Mouse (Mus musculus): ENCODE measurements around the gene Gpr135.
"Not testable (repeated sequence)": the region's sequence is repeated elsewhere in the genome, so short reads cannot be mapped to it uniquely, and the experiment has no call there.

The Gpr135 gene

DNA sequence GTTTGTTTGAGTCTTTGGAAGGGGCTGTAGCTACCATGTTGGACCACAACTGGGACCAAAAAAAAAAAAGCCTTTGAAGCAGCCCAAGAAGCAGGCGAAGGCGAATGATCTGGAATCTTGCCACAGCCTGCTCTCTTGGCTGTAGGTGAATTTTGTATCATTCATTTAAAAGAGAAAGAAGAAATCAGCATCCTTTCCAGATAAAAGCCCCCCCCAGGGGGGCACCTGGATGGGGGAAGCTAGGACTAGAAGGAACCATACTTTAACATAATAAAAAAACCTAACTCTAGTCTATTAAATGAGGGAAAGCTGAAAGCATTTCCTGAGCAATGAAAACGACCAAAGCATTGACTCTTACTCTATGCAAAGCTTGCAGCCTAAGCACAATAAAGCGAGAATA is 20.1 kb downstream of the Gpr135 start:
- no peak for DNase-seq

DNA sequence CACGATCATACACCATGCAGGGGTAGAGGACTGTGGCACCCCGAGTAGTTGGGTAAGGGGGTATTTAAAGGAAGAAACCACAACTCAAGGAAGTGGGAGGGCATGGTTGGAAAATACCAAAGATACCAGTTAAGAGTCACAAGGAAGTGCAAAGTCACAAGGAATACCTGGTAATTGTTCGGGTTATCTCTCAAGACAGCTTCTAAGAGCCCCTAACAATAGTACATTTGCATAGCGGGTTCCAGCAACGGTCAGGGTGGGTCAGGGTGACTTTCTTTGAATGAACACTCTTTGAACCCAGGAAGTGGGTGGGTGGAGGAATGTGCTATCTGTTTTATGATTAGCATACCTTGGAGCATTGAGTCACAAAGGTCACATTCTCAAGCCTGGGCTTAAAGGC is 20.8 kb downstream of the Gpr135 start:
- DNase-seq: not testable (repeated sequence)

- no peak for DNase-seq
Measured at GRCm38 (mm10) chr12:72047513-72047912, 23.4 kb downstream of the Gpr135 start.

GRCm38 (mm10) chr12:72041238-72041637 is 29.7 kb downstream of the Gpr135 start:
- DNase-seq: no peak

DNA sequence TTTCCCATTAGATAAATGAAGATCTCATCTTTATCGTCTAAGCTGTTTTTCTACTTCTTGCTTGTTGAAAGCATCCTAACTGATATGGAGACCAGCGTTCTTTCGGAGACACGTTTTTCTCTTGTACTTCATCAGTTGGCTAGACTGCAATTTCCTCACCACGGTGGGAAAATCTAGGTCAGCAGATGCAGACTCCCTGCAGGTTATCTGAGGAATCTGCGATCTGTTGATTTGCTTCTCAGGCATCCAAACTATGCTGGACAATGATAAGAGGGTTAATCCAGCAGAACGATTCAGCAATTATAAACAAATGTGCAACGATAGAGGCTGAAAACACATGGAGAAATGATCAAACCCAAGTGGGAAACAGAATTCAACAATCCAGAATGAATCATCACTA is 31.4 kb downstream of the Gpr135 start:
- DNase-seq: no peak

DNA sequence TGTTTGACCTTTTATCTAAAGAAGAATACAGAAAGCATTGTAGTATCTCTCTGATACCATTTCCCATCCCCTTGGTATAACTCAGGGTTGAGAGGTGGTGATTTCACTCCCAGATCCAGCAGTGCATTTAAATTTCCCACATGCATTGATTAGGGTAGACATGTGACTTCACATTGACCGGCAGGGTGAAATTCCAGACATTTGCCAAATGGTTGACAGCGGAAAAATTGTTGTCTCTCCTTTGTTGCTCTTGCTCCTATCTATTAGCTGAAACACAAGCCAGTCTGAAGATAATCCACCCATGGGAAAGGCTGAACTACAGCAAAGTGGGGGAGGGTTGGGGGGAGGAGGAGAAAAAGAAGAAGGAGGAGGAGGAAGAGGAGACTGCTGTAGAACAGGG is 32.1 kb downstream of the Gpr135 start:
- DNase-seq: no peak

DNA sequence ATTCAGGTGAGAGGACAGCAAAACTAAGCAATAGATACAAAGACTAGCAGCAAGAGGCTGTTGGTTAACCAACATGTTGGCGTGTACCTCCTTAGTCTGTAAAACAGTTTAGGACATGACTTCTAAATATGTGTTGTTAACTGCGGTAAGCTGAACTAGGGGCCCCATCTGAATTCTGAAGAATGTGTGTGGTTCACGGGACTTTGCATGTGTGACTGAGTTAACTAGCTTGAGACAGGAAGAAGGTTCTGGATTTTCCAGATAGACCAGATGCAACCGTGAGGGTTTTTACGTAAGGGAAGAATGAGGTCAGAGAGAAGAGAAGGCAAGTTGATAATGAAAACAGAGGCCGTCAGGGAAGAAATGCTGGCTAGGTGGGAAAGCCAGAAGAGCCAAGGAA is 33.9 kb downstream of the Gpr135 start:
- DNase-seq: no peak

DNA sequence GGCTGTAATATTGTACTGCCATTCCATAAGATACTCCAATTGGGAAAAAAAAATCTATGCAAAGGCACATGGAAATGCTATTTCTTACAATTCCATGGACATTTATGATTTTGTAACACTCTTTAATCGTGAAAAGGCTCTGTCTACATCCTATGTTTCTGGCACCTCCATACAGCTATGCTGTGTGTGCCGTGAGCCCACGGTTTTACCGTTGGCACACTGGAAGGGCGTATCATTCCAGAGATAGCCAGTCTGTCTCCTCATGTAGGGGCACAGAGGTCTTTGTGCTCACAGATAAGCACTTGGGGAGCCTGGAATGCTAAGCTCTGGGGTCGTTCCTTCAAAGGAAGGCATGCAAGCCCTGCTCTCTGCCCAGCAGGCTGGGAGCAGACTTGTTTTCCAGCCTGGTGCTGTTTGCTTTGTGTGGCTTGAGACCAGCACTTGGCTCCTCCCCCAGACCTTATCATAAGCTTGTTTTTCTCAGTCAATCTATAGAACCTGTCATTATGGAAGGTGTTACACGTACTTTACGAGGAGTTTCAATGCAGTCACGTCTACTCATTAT is 34.7 kb downstream of the Gpr135 start:
- no peak for DNase-seq

- peak; percentile 34 for DNase-seq
Measured at GRCm38 (mm10) chr12:72031794-72032193, 39.1 kb downstream of the Gpr135 start.

DNA sequence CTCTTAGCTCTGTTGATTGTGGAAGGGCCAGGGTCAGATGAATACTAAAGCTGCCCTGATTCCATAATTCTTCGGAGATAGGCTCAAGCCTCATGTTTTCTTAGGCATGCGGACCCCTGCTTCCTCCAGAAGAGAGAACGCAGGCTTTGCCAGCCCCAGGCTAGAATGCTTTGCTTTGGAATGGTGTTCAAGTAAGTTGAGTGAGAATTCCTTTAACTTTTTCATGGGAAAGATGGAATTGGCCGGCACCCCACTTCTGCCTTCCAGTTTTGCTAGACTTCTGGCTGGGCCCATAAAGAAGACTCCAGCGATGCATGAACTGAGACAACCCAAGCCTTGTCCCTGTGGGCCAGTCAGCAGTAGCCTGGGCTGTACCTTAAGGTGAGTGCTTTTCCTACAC is 39.8 kb downstream of the Gpr135 start:
- DNase-seq: peak; percentile 21

- DNase-seq: no peak
Measured at GRCm38 (mm10) chr12:72025275-72025795, 45.6 kb downstream of the Gpr135 start.

DNA sequence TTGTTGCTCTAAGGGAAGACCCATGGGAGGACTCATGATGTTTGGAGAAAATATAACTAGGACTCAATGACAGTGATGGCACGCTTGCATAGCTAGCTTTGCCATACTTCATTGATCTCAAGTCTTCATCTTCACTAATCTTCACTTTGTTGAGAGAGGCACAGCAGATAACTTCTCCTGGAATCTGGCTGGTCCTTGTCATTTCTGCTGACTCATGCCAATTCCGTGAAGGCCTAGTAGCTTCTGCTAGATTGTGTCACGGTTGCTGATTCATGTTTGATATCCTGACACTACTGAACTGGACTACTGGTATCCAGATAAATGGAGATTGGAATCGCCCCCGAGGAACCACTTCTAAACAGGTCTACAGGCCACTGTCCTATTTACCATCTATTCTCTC is 47.4 kb downstream of the Gpr135 start:
- no peak for DNase-seq

GRCm38 (mm10) chr12:72022790-72023189 is 48.1 kb downstream of the Gpr135 start:
- no peak for DNase-seq

DNA sequence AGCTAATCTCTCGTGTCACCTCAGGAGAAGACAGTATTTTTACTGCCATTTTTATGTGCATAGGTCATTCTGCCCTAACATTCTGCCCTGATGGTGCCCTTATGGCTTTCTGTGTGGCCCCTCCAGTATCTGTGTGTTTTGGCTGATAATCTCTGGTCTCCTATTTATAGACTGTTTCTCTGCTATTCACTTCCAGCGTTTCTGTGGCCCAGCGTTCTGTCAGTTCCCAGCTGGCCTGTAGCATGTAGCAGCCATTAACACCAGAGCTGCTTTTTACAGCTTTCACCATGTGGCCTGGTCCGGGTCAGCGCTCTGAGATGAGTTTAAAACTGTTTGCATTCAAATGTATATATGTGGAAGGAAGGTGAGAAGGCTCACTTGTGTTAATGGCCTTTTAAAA is 49.4 kb downstream of the Gpr135 start:
- DNase-seq: no peak

DNA sequence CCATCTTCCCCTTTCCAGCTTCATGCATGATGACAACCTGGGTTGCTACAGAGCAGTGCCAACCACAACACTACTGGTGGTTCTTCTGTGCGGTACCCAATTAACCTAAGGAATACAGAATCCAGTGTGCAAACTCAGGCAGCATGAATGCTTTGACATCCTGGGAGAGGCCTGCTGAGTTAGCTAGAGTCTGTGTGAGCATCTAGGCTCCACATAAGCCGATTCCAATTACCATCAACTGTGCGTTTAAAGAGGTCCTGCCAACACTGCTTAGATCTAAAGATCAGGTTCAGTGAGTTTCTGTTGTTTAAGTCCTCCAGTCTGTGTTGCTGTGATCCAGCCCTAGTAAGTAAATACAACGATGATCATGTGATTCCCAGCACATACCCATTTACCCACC is 50.6 kb downstream of the Gpr135 start:
- DNase-seq: no peak
